Mouse (Mus musculus) hindbrain, embryonic 12.5 days (tissue): ENCODE results near the gene Ston1. TPM values are rescaled to one million over a fixed set of nuclear protein-coding genes. Genes with fewer than 3 reads are reported as not detected.

Source experiments
- ATAC-seq: fragments of 200-750 bp; cut with Nextera tagmentation; 2 replicates; pipeline ENCODE4 v1.8.0; 2017; ENCODE audit warnings: moderate TSS enrichment; ENCODE audit not compliant: low FRiP score
- H3K27ac ChIP-seq: fragments of 300-500 bp; sonication (generic); 2 replicates; pipeline ENCODE4 v1.5.1; 2016; ENCODE audit warnings: mild to moderate bottlenecking
- H3K27me3 ChIP-seq: fragments of 300-500 bp; sonication (generic); 2 replicates; pipeline ENCODE4 v1.6.1; 2016; ENCODE audit warnings: mild to moderate bottlenecking
- H3K36me3 ChIP-seq: fragments of 300-500 bp; sonication (generic); 2 replicates; pipeline ENCODE4 v1.6.1; 2016; ENCODE audit warnings: mild to moderate bottlenecking
- H3K4me1 ChIP-seq: fragments of 300-500 bp; sonication (generic); 2 replicates; pipeline ENCODE4 v1.6.1; 2016
- H3K4me2 ChIP-seq: fragments of 300-500 bp; sonication (generic); replicated peaks from 2 replicates; pipeline ENCODE4 v1.6.1; 2016; ENCODE audit warnings: mild to moderate bottlenecking
- H3K4me3 ChIP-seq: fragments of 300-500 bp; sonication (generic); 2 replicates; pipeline ENCODE4 v1.5.1; 2016; ENCODE audit warnings: mild to moderate bottlenecking
- H3K9ac ChIP-seq: fragments of 300-500 bp; sonication (generic); 2 replicates; pipeline ENCODE4 v1.6.1; 2016; ENCODE audit warnings: mild to moderate bottlenecking, moderate library complexity
- H3K9me3 ChIP-seq: fragments of 300-500 bp; sonication (generic); replicated peaks from 2 replicates; pipeline ENCODE4 v1.6.1; 2016; ENCODE audit warnings: mild to moderate bottlenecking
- WGBS: fragments of 180-500 bp; shearing (Covaris S2); methylation state at CpG from one replicate; pipeline ENCODE4 v1.1.7; 2016; 5-methylcytosine and 5-hydroxymethylcytosine counted together
- polyA plus RNA-seq: library from polyadenylated mRNA; unstranded; fragments of >200 nt; fragmentation: Nextera tagmentation; extraction: Ambion mirVana; gene quantifications from 2 replicates; pipeline ENCODE4 v1.2.1, GENCODE M21; 2016

Gene Ston1
- polyA plus RNA-seq, 1 experiment from 2014 or later = 3.4 TPM

DNA sequence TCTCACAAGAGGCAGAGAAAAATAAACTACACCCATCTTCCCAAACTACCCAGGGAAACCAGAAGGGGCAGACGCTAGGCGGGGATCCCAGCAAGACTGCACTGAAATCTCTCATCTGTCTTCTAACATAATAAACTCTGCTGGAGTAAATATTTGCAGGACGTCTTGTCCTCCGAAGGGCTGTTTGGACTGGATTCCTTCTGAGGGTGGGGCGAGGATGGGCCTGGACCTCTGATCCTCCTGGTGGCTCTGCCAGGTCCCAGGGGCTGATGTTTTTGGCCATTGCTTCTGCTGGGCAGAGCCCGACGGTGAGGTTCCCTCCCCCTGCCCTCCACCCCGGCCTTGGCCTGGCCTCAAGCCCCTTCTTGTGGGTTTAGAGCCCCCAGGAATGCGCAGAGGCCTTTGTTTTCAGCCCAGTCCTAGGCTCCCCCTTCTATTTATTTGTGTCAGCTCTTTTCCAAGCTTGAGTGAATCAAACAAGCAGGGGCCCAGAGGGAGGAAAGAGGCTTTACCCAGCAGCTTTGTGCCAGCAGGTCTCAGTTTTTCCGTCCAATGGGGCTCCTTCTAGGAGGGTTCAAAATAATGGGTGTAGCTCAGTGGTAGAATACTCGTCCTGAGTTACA lies 32.6 kb downstream of the Ston1 start:
- 0 out of 2 replicates have a peak overlapping the region, but pooled peaks have one; percentile 17 for H3K4me2 ChIP-seq
- no peaks in the 10 kb centered on the region for H3K36me3 ChIP-seq
- H3K4me3 ChIP-seq = no peak overlapping the region
- no peaks in the 10 kb centered on the region for H3K9me3 ChIP-seq
- peak; percentile 71 for ATAC-seq
- H3K9ac ChIP-seq = no peak overlapping the region
- peak overlapping the region; percentile 53; the same call in 1 of the 2 replicates for H3K27ac ChIP-seq
- WGBS = 16% methylated on average over 11 of the region's 11 CpGs
- peaks cover 33% of the 10 kb centered on the region for H3K4me1 ChIP-seq
- H3K27me3 ChIP-seq = no peaks in the 10 kb centered on the region

DNA sequence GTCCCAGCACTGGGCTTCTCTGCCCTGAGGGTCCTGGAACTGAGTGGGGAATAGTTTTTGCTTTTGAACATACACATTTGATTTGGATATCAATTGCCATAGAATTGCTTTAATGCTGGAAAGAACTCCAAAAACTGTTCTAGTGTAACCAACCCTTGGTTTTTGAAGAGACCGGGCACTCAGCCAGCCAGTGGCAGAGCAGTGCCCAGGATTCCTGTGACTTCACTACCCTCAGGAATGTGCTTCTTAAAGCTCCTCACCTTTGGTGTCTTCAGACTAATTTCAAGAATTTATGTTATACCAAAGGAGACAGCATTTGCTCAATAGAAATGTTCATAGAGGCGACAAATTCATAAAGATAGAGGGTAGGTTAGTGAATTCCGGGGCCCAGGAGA lies 33.1 kb downstream of the Ston1 start:
- no peaks in the 10 kb centered on the region for H3K27me3 ChIP-seq
- no peaks in the 10 kb centered on the region for H3K9me3 ChIP-seq
- no peak overlapping the region for H3K4me2 ChIP-seq
- no peaks in the 10 kb centered on the region for H3K36me3 ChIP-seq
- WGBS = 78% methylated on average over 3 of the region's 3 CpGs
- H3K4me1 ChIP-seq = peaks cover 31% of the 10 kb centered on the region
- ATAC-seq = no peak
- no peak overlapping the region for H3K27ac ChIP-seq
- H3K4me3 ChIP-seq = no peak overlapping the region
- H3K9ac ChIP-seq = no peak overlapping the region

DNA sequence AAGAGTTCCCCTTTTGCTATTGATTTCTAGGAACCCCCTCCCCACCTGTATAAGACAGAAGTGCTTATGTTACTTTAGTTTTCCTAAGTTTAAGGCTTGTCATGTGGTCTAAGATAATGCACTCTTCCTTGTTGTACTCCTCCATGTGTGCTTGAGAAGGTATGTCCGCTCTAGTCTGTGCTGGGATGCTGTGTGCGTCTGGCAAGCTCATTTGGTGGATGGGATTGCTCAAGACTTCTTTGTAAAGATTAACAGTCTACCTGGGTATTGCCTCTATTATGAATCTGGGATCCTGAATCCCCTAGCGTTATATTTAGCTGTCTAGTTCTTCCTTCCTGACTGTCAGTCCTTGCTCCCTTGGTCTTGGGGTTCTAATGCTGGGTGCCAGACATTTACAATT lies 35.1 kb downstream of the Ston1 start:
- no peak for ATAC-seq
- H3K4me3 ChIP-seq = no peak overlapping the region
- no peak overlapping the region for H3K4me2 ChIP-seq
- WGBS = 90% methylated on average over 3 of the region's 3 CpGs
- no peaks in the 10 kb centered on the region for H3K36me3 ChIP-seq
- no peak overlapping the region for H3K9ac ChIP-seq
- H3K9me3 ChIP-seq = no peaks in the 10 kb centered on the region
- H3K27me3 ChIP-seq = no peaks in the 10 kb centered on the region
- peaks cover 22% of the 10 kb centered on the region for H3K4me1 ChIP-seq
- H3K27ac ChIP-seq = no peak overlapping the region

DNA sequence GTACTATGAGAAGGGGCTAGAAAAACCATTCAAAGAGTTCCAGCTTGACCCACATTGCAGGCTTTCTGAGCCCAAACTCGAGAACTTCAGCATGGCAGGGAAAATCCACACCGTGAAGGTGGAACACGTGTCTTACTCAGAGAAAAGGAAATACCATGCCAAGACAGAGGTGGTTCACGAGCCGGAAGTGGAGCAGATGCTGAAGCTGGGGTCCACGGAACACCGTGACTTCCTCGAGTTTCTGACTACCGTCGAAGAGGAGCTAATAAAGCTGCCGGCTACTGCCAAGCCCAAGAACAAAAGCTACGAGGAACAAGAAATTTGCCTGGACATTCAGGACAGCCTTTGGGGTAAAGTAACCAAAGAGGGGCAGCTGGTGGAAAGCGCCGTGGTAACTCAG lies 38.6 kb downstream of the Ston1 start:
- Histone ChIP-seq H3K36me3 (no peaks in the 10 kb centered on the region), H3K9me3 (no peaks in the 10 kb centered on the region), H3K4me1 (peaks cover 3% of the 10 kb centered on the region; the same call in 1 of the 2 replicates), H3K27ac (no peak overlapping the region), H3K4me3 (no peak overlapping the region), H3K9ac (no peak overlapping the region), H3K27me3 (no peaks in the 10 kb centered on the region), H3K4me2 (no peak overlapping the region)
- 84% methylated on average over 14 of the region's 14 CpGs for WGBS
- ATAC-seq = no peak

DNA sequence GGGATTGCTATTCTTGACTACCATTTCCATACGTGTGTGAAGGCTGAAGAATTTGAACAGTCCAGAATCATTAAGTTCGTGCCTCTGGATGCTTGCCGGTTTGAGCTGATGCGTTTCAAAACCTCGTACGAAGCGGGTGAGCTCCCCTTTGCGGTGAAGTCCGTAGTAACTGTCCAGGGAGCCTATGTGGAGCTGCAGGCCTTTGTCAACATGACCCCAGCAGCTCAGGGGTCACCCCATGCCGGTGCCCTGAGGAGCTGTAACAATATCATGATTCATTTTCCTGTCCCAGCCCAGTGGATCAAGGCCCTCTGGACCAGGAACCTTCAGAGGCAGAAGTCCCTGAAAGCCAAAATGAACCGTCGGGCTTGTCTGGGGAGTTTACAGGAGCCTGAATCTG lies 39.1 kb downstream of the Ston1 start:
- Histone ChIP-seq H3K9me3 (no peaks in the 10 kb centered on the region), H3K9ac (no peak overlapping the region), H3K36me3 (no peaks in the 10 kb centered on the region), H3K27me3 (no peaks in the 10 kb centered on the region), H3K27ac (no peak overlapping the region), H3K4me2 (no peak overlapping the region), H3K4me1 (peaks cover 3% of the 10 kb centered on the region; the same call in 1 of the 2 replicates), H3K4me3 (no peak overlapping the region)
- WGBS = 28% methylated on average over 12 of the region's 12 CpGs
- ATAC-seq = no peak

DNA sequence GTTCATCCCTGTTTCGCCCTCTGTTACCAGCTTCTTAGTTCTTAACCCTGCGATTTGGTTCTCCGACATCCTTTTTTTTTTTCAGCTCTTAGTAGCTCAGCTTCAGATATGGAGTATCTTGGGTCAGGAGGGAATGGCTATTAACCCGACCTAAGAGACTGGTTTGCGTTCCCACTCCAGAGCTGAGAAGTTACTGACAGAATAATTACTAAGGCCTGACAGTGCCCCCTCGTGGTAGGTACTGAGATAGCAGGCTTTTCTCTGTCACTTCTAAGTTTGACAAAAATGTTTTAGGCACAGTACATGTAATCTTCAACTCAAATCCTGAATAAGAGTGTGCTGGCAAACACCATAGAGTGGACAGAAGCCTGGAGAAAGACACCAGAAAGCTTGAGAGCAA lies 43.5 kb downstream of the Ston1 start:
- Histone ChIP-seq H3K9ac (no peak overlapping the region), H3K27me3 (no peaks in the 10 kb centered on the region), H3K9me3 (no peaks in the 10 kb centered on the region), H3K4me3 (no peak overlapping the region), H3K4me1 (peaks cover 3% of the 10 kb centered on the region; the same call in 1 of the 2 replicates), H3K27ac (no peak overlapping the region), H3K36me3 (no peaks in the 10 kb centered on the region; the same call in 1 of the 2 replicates), H3K4me2 (no peak overlapping the region)
- WGBS = 30% methylated on average over 6 of the region's 6 CpGs
- peak; percentile 50; the same call in 1 of the 2 replicates for ATAC-seq

DNA sequence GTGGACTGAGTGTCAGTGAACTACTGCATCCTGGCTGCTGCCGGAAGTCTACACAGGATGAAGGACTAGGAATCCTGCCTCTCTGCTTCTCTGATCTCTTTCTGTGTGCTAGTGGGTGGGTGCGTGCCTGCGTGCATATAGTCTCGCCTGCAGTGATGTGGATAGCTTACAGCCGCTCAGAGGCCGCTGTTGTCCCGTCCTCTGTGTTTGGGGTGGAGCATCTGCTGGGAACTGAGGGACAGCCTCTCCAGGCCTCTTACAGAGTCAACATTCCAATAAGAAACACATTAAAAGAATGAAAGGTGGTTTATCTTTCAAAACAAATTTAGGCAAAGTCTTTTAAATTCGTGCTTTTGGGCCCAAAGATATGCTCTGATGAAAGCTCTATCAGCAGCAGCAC lies 44.4 kb downstream of the Ston1 start:
- Histone ChIP-seq H3K36me3 (no peaks in the 10 kb centered on the region; the same call in 1 of the 2 replicates), H3K4me3 (no peak overlapping the region), H3K4me2 (no peak overlapping the region), H3K27ac (no peak overlapping the region), H3K9ac (no peak overlapping the region), H3K4me1 (0 out of 2 replicates have a peak, but pooled peaks cover under 1% of the 10 kb centered on the region), H3K9me3 (no peaks in the 10 kb centered on the region), H3K27me3 (no peaks in the 10 kb centered on the region)
- ATAC-seq = no peak
- 91% methylated on average over 8 of the region's 8 CpGs for WGBS

DNA sequence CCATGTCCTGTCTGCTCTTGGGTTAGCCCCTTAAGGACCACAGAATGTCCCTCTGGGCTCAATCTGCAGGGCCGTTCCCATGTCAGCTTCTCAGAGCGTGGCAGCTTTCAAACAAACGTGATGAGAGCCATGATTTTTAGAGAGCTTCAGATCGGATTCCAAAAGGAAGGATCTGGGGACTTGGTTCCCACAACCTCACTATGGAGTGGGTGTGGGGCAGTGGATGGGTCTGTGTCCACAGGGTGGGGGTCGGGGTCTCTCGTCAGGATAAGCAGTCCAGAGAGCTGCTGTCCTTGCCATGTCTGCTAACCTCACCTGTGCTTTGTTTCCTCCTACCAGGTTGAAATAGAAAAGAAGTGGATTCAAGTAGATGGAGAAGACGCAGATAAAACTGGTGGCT lies 47.4 kb downstream of the Ston1 start:
- H3K4me2 ChIP-seq = no peak overlapping the region
- WGBS = 90% methylated on average over 7 of the region's 7 CpGs
- no peak for ATAC-seq

DNA sequence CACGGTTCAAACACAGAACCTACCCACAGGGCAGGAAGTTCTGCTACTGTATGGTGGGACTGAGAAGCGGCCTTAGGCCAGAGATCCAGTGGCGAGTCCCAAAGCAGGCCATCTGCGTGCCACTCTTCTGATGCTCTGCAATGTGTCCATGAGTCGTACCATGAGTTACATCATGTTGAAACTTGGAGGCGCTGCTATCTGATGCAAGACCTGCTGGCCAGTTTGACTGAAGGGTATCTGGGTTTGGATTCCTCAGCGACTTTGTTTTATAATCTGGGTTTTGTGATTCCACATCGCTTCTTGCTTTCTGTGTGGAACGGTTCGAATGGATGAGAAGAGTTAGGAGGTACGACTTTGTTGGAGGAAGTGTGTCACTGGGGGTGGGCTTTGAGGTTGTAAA lies 47.8 kb downstream of the Ston1 start:
- no peak for ATAC-seq
- no peak overlapping the region for H3K4me2 ChIP-seq
- 91% methylated on average over 11 of the region's 11 CpGs for WGBS
- no peaks in the 10 kb centered on the region for H3K4me1 ChIP-seq
- H3K27me3 ChIP-seq = no peaks in the 10 kb centered on the region
- H3K9ac ChIP-seq = no peak overlapping the region
- no peak overlapping the region for H3K4me3 ChIP-seq
- no peak overlapping the region for H3K27ac ChIP-seq
- no peaks in the 10 kb centered on the region for H3K9me3 ChIP-seq
- H3K36me3 ChIP-seq = no peaks in the 10 kb centered on the region; the same call in 1 of the 2 replicates

More for the DNA sequence above, 47.4 kb downstream of the Ston1 start:
- Histone ChIP-seq H3K4me3 (no peak overlapping the region), H3K9ac (no peak overlapping the region), H3K27ac (no peak overlapping the region), H3K9me3 (no peaks in the 10 kb centered on the region), H3K36me3 (no peaks in the 10 kb centered on the region; the same call in 1 of the 2 replicates), H3K27me3 (no peaks in the 10 kb centered on the region), H3K4me1 (no peaks in the 10 kb centered on the region)

DNA sequence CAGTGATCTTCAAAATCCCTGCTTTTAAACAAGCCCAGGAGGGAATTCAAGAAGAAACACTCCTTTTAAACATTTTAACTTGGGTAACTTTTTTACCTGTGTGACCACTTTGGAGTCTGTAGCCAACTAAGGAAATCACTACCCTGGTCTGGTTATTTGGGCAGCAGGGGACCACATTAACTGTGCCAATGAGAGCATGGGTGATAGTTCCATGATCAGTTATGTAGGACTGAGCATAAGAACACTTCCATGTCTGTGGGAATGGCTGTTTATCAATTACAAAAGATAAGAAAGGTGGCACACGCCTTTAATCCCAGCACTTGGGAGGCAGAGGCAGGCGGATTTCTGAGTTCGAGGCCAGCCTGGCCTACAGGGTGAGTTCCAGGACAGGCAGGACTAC lies 49.7 kb downstream of the Ston1 start:
- H3K9me3 ChIP-seq = no peaks in the 10 kb centered on the region
- no peak overlapping the region for H3K4me3 ChIP-seq
- H3K27me3 ChIP-seq = no peaks in the 10 kb centered on the region
- ATAC-seq = no peak
- no peak overlapping the region for H3K4me2 ChIP-seq
- no peak overlapping the region for H3K27ac ChIP-seq
- WGBS = 86% methylated on average over 3 of the region's 3 CpGs
- no peak overlapping the region for H3K9ac ChIP-seq
- H3K4me1 ChIP-seq = no peaks in the 10 kb centered on the region
- no peaks in the 10 kb centered on the region; the same call in 1 of the 2 replicates for H3K36me3 ChIP-seq

DNA sequence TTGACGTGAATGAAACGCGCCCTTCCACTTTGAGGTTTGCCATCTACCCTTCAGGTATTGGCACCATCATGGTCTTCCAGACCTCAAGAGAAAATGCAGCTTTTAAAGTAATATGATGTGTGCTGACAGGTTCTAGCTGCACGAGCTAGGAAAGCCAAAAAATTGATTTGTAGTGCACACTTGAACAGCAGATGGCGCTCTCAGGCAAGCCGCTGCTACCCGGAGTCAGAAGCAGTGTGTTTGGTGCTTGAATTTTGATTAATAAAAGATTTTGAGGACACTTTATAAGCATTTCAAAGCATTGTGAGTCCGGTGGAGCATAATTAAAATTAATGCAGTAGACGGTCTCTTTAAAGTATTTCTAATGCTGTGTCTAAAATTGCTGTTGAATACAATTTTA lies 54.5 kb downstream of the Ston1 start:
- Histone ChIP-seq H3K9me3 (no peaks in the 10 kb centered on the region), H3K27ac (no peak overlapping the region), H3K36me3 (no peaks in the 10 kb centered on the region), H3K27me3 (no peaks in the 10 kb centered on the region), H3K4me1 (no peaks in the 10 kb centered on the region), H3K4me3 (no peak overlapping the region), H3K9ac (no peak overlapping the region), H3K4me2 (no peak overlapping the region)
- ATAC-seq = 0 out of 2 replicates have a peak, but pooled peaks have one; percentile 42
- WGBS = 7% methylated on average over 9 of the region's 9 CpGs

DNA sequence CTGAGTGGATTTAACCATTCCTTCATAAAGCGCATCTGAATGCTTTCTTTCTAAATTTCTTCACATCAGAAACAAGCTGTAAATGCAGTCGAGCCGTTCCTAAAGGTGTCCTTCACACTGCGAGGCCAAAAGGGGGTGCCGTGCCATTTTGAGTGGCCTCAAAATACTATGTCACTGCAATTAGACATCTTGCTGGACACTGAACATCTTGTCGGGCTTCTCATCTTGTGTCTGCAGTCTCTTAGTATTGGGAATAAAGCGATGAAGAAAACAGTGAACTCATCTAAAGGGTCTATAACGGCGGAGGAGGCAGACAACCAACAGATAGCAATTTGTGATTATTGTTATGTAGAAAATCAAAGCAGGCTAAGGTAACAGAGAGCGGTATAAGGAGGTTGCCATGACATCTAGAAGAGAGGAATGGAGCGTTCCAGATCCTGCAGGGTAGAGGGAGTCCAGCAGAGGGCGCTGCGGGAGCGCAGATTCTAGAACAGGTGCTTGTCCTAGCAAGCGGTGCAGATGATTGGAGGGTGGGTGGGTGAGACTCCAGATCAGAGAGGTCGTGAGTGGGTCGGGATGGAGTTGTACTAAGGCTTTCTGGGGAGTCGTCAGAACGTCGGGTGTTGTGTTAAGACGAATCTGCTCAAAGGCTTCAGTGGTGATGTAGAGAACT lies 55.4 kb downstream of the Ston1 start:
- Histone ChIP-seq H3K27me3 (no peaks in the 10 kb centered on the region), H3K27ac (no peak overlapping the region), H3K9me3 (no peaks in the 10 kb centered on the region), H3K4me2 (0 out of 2 replicates have a peak overlapping the region, but pooled peaks have one; percentile 13), H3K4me1 (no peaks in the 10 kb centered on the region), H3K9ac (no peak overlapping the region), H3K4me3 (no peak overlapping the region), H3K36me3 (no peaks in the 10 kb centered on the region)
- ATAC-seq = peak; percentile 82
- 21% methylated on average over 21 of the region's 21 CpGs for WGBS
